Mouse (Mus musculus) layer of hippocampus, adult 11-12 months (tissue): ENCODE results near the gene Cfap161.

Source experiments
- DNase-seq: peaks from one replicate; pipeline ENCODE4 v3.0.0; 2022; ENCODE audit warnings: low spot score

Gene Cfap161

DNA sequence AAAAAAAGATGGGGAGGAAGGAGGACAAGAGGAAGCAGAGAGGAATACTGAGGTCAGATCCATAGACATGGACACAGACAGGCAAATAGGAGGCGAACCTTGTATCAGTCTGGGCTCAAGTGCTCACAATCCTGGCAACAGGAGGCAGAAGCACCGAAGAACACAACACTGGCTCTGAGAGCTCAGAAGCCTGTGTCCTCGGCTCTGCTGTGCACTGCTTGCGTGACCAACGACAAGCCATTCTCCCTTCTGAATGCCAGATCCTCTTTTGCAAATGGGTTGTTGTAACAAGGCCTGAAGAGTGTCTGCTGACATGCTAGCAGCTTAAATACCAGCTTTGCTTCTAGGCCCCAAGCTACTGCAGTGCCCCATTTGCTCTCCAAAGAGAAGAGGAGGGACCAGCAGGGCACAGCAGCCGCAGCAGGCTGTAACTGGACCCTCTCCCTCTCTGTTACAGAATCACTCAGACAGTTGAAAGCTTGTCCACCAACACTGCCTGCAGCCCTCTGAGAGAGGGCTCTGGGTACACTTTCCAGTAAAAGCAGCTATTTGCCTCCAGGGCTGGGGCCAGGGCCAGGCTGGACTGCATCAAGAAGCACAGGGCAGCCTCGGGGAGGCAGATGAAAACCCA, 54.9 kb downstream of the Cfap161 start:
- no peak for DNase-seq

DNA sequence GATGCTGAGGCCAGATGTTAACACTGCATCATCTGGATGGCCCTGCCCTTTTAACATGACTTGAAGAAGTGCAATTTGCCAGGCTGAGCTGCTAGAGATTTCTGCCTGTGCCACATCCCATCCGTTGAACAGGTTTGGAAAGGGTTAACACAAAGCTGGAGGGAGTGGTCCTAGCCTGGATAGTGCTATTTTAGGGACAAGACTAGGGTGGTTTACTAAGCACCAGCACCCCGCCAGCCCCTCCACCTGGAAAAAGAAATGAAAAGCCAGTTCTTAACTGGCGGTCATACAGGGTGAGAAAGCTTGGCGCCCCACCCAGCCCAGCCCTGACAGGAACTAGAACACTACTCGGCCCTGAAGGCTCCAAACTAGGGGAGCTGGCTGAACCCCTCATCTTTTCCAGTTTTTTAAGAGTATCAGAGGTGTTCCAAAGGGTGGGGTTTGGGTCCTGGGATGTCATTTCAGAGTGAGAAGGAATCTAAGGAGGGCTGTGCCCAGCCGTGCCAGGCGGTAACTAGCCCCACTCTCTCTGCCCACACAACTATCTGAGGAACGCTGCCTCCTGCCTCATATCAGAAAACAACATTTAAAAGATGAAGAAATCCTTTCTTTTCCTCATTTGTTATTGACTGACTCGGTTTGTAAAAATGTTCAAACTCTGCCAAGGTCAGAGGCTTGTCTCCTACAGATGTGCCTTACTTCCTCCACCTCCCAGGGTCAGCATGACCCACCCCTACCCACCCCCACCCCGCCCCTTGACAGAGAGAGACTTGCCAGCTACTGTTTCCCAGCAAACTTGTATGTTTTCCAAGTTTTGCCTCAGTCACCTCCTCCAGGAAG, 55.8 kb downstream of the Cfap161 start:
- no peak for DNase-seq

- no peak for DNase-seq
Measured at GRCm38 (mm10) chr7:83737914-83738490, 56.7 kb downstream of the Cfap161 start.

DNA sequence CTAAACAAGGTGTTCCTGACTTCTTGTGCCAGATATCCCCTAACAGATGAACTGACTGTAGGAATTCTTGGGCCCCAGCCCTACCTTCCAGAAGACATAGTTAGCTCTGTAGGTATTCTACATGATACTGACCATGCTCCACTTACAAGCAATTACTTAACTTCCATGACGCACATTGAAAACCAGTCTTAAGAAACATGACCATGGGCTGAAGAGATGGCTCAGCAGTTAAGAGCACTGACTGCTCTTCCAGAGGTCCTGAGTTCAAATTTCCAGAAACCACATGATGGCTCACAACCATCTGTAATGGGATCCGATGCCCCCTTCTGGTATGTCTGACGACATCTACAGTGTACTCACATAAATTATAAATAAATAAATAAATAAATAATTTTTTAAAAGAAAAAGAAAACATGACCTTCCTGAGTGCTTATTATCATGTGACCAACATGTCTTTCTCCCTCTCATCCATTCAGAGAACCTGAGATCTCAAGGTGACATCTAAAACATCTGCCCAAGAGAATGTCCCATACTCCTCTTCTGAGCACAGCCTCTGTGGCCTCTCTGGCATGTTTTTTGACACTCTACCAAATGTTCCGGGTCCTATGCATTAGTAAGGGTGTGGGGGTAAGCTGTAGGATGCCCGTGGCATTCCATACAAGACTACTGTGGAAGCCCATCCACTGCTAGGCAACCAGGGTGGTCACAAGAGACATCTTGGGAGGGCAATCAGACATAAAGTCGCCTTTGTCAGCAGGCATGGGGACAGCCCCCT, 58.2 kb downstream of the Cfap161 start:
- no peak for DNase-seq

DNA sequence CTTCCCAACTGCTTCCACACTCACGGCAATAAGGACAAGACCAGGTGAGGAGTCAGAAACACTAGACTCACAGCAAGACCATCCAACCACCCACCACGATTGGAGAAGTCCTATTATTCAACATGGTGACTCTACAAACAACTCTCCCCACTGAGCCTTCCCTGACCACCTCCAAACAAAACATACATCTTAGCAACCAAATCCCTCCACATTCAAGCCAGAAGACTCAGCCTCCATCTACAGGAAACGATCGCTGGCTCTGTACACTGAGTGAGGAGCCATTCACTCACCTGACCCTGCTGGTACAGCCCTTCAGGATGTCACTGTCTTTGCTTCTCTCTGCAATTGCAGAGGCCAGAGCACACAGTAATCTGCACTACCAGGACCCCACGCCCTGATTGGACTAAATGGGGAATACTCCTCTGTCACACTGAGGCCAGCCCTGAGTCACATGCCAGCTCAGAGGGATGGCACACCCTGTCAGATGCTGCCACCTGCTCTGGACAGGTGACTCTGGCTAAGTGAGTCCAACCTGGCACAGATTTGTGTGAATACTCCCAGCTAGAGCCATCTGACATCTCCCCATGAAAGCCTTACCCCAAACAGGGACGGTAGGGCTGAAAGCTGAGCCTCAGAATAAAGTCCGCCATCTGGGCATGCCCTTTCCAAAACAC, 59.4 kb downstream of the Cfap161 start:
- no peak for DNase-seq

DNA sequence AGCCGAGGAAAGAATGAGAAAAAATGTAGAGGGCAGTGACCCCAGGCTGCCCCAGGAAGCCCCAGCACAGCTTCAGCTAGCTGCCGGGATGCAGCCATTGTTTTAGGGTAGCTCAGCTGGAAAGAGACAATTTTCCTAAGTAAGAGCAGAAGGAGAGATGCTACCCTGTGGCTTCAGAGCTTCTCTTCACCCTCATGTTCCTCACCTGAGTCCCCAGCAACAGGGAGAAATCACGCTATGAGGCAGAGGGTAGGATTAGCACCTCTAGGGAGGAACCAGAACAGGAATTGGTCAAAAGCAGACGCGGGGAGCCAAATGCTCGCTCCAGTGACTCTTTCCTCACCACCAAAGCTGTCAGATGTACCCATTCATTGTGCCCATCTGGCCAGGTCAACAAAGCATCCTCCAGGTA, 60.0 kb downstream of the Cfap161 start:
- no peak for DNase-seq

DNA sequence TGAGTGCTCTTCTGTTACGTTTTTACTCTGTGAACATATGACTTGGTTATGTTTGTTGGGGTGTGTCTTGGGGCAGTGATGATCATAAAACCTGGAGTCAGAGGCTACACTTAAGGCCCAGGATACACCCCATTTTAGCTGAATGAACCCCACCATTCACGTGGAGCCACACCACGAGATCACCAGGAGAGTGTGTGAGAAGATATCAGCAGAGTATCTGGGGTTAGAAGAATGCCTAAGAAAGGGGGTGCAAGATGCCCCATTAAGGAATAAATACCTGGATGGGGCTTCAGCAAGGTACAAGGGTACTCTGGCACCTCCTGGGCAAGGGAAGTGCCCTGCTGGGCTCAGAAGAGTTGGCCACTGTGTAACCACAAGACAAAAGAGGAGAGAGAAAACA, 60.4 kb downstream of the Cfap161 start:
- DNase-seq, result no peak

GRCm38 (mm10) chr7:83732781-83733180, 61.9 kb downstream of the Cfap161 start:
- no peak for DNase-seq

DNA sequence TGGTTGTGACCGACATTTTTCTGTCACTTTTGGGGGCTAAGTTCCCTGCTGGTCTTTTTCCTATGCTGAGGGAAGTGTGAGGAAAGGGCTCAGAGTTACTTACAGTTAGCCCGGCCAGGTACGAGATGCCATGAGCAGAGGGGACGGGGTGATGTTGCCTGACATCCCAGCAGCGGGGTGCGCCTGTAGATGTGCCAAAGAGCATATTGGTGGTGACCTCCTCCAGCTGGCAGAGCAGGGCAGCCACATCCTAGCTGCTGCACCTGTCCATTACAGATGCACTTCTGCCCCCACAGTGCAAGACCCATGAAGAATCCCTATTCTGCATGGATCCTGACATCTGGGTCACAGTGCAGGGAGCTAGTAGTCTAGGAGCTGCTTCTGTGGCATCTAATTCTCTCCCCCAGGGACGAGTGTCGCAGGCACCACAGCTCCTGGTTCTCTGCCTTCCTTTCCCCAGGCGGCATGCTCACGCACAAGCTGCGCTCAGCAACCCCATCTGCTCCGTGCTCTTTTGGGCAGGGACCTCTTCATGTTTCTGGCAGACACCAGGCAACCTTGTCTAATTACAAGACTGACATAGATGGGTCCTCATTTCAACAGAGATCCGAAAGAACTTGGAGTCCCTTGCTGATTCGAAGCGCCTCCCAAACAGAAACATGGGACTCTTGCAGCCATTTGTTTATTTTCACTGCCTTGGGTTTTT, 62.6 kb downstream of the Cfap161 start:
- DNase-seq, result peak; percentile 55

DNA sequence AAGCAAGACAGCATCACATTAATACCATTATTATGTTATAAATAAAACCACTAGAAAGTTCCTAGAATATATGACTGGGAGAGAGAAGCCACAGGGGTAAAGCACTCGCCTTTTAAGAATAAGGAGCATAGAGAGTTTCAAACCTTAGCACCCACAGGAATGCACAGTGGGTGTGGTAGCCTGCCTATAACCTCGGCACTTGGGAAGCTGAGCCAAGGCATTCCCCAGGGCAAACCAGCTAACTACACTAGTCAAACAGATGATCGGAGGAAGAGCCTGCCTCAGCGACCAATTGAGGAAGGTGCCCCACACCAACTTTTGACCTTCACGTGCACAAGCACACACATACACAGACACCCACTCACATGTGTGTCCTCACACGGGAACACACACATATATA, 63.4 kb downstream of the Cfap161 start:
- DNase-seq, result no peak

DNA sequence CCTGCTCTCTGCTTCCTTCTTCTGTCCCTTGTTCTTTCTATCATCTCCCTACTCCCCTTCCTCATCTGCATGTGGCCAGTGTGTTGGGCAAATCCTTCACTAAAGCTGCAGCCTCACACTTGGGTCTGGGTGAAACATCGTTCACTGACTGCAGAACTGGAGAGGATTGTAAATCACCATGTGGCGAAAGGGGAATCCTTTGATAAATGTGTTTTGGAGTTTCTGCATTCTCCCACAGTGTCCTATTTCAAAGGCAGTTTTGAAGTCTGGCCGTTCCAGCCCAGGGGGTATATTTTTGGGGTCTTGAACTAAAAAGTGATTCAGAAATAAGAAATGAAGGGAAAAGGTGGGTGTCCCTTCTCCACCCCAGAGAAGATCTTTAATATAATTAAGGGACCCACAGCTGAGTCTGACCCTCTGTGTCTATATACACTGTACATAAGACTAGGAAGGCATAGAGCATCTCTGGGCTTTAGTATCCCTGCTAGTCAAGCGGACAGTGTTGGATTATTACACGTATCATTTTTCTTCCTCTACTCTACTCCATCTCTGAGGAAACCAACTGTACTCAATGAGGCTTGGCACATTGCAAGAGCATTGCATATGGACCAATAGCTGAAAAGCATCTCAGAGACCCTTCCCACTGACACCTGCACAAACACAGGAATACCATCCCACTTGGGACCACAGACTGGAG, 67.6 kb downstream of the Cfap161 start:
- DNase-seq, result no peak

GRCm38 (mm10) chr7:83725801-83726200, 68.9 kb downstream of the Cfap161 start:
- no peak for DNase-seq

DNA sequence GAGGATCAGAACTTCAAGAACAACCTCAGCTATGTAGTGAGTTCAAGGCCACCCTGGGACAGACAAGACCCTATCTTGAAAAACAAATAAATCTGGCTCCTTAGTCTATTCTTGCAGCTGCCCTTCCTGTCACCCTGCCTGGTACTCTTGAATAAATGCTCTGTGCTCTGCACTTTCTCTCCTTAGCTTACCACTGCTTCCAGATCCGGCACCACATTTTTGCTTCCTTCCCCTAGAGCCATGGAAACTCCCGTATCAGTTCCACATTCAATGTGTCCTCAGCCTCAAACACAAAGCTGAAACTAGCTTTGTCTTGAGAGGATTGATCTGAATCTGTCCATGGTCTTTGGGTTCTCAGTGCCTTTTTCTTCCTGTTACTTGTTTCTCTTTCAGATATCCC, 70.1 kb downstream of the Cfap161 start:
- no peak for DNase-seq
